Mouse (Mus musculus) kidney, embryonic 14.5 days (tissue): ENCODE measurements around the gene Sema4b. TPM values are rescaled to one million over a fixed set of nuclear protein-coding genes. Genes with fewer than 3 reads are reported as not detected.

Experiments
- ATAC-seq: fragments of 200-750 bp; cut with Nextera tagmentation; 2 replicates; pipeline ENCODE4 v1.8.0; 2017; ENCODE audit warnings: moderate number of reproducible peaks, mild to moderate bottlenecking, moderate TSS enrichment, moderate library complexity; ENCODE audit not compliant: low FRiP score, low TSS enrichment
- H3K27ac ChIP-seq: fragments of 300-500 bp; sonication (generic); 2 replicates; pipeline ENCODE4 v1.5.1; 2014; ENCODE audit warnings: low read depth, mild to moderate bottlenecking, low read length, moderate library complexity, mixed read lengths
- H3K27me3 ChIP-seq: fragments of 300-500 bp; sonication (generic); 2 replicates; pipeline ENCODE4 v1.6.1; 2014; ENCODE audit warnings: mild to moderate bottlenecking, low read length; ENCODE audit not compliant: control insufficient read depth, insufficient read depth
- H3K36me3 ChIP-seq: fragments of 300-500 bp; sonication (generic); 2 replicates; pipeline ENCODE4 v1.6.1; 2014; ENCODE audit warnings: low read length, mixed read lengths; ENCODE audit not compliant: control insufficient read depth, insufficient read depth
- H3K4me1 ChIP-seq: fragments of 300-500 bp; sonication (generic); 2 replicates; pipeline ENCODE4 v1.6.1; 2014; ENCODE audit warnings: low read length, mixed read lengths; ENCODE audit not compliant: control insufficient read depth, insufficient read depth
- H3K4me2 ChIP-seq: fragments of 300-500 bp; sonication (generic); replicated peaks from 2 replicates; pipeline ENCODE4 v1.6.1; 2014; ENCODE audit warnings: low read depth, mild to moderate bottlenecking, low read length
- H3K4me3 ChIP-seq: fragments of 300-500 bp; sonication (generic); 2 replicates; pipeline ENCODE4 v1.5.1; 2014; ENCODE audit warnings: mild to moderate bottlenecking, low read length
- H3K9ac ChIP-seq: fragments of 300-500 bp; sonication (generic); 2 replicates; pipeline ENCODE4 v1.6.1; 2014; ENCODE audit warnings: low read depth, mild to moderate bottlenecking, low read length, moderate library complexity
- H3K9me3 ChIP-seq: fragments of 300-500 bp; sonication (generic); 2 replicates; pipeline ENCODE4 v1.6.1; 2016; ENCODE audit warnings: low read length; ENCODE audit not compliant: control insufficient read depth
- WGBS: fragments of 180-500 bp; shearing (Covaris S2); extraction: QIAGEN DNeasy Blood & Tissue Kit; methylation state at CpG from one replicate; pipeline ENCODE4 v1.1.7; 2014; 5-methylcytosine and 5-hydroxymethylcytosine counted together
- polyA plus RNA-seq: library from polyadenylated mRNA; unstranded; fragments of >200 nt; fragmentation: Nextera tagmentation; extraction: Ambion mirVana; gene quantifications from 2 replicates; pipeline ENCODE4 v1.2.1, GENCODE M21; 2014

Gene Sema4b
- polyA plus RNA-seq, 1 experiment from 2014 or later, result 19.9 TPM

DNA sequence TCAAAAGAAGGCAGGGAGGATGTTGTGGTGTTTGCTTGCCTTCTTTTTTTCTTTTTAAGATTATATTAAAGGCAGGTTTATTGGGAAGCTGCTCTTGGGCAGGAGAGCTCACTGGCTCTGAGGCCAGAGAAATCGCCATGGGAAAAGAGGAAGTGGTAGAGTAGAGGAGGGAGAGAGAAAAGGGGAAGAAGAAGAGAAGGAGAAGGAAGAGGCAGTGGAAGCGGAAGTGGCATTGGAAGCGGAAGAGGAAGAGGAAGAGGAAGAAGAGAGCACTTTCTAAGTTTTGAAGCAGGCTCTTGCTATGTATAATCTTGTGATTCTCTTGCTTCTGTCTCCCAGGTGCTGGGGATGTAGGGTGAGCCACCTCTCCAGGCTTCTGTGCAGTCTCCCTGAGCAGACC lies 32.0 kb upstream of the Sema4b start:
- ATAC-seq, result no peak
- no peaks in the 10 kb centered on the region for H3K27me3 ChIP-seq
- H3K4me2 ChIP-seq, result no peak overlapping the region
- no peak overlapping the region for H3K9ac ChIP-seq
- H3K9me3 ChIP-seq, result no peaks in the 10 kb centered on the region
- no peaks in the 10 kb centered on the region for H3K36me3 ChIP-seq
- WGBS, result 73% methylated on average over 3 of the region's 3 CpGs
- no peak overlapping the region for H3K4me3 ChIP-seq
- H3K4me1 ChIP-seq, result peaks cover 5% of the 10 kb centered on the region; the same call in 1 of the 2 replicates
- no peak overlapping the region for H3K27ac ChIP-seq

DNA sequence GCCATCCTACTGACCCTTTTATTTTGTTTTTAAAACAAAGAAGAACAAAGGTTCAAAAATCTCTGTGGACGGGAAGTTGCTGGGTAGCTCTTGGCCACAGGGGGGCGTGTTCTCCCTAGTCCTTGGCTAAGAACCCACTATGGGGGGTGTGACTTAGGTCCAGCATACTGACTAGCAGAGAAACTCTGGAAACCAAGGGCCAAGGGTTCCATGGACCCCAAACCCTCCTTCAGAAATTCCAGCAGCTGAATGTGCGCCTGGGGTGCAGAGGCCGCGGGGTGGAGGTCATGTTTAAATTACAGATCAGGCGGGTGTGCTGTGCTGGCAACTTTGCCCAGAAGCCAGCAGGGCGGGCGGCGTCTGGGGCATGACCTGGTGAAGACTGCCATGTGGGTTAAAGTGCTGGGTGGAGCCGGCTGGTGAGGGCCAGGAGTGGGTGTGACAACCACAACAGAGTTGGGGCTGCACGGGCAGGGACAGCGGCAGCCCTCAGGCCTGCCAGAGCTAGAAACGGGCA lies 29.9 kb upstream of the Sema4b start:
- no peak overlapping the region for H3K27ac ChIP-seq
- WGBS, result 39% methylated on average over 13 of the region's 13 CpGs

DNA sequence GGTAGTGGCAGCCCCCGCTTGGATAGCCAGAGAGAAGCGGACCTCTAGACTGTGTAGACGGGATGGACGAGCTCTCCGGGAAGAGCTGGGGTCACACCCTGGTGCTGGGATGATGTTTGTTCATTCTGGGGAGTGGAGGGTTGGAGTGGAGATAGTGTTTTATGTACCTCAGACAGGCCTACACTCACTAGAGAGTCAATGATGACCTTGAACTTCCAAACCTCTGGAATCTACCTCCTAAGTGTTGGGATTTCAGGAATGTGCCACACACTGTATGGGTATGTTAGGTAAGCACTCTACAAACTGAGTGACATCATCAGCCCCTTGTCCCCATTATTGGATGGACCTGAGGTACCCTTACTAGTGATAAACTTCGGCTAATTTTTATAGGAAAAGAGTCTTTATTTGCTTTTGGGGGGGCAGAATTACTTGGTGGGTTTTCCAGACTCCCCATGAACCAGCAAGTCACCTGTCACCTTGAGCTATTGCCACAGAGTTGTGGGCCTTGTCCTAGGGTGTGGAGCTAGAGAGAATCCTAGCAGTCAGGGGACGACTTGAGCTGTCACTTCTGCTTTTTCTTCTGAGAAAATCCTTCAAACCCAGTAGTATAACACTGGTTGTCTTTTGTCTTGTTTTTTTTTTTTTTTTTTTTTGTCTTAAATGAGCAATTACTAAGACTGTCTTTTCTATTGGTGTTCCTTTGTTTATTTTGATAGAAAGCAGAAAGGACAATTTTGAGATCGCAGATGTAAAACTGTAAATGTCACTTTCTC lies 28.0 kb upstream of the Sema4b start:
- Histone ChIP-seq H3K27me3 (no peaks in the 10 kb centered on the region), H3K9me3 (no peaks in the 10 kb centered on the region), H3K4me2 (no peak overlapping the region), H3K36me3 (no peaks in the 10 kb centered on the region), H3K27ac (no peak overlapping the region), H3K9ac (no peak overlapping the region), H3K4me3 (no peak overlapping the region), H3K4me1 (peaks cover 12% of the 10 kb centered on the region)
- WGBS, result 83% methylated on average over 8 of the region's 8 CpGs
- no peak for ATAC-seq

More for the DNA sequence above, 29.9 kb upstream of the Sema4b start:
- Histone ChIP-seq H3K9ac (no peak overlapping the region; the same call in 1 of the 2 replicates), H3K4me3 (no peak overlapping the region), H3K4me1 (peaks cover 12% of the 10 kb centered on the region), H3K36me3 (no peaks in the 10 kb centered on the region), H3K27me3 (no peaks in the 10 kb centered on the region), H3K4me2 (no peak overlapping the region), H3K9me3 (no peaks in the 10 kb centered on the region)
- ATAC-seq, result no peak

DNA sequence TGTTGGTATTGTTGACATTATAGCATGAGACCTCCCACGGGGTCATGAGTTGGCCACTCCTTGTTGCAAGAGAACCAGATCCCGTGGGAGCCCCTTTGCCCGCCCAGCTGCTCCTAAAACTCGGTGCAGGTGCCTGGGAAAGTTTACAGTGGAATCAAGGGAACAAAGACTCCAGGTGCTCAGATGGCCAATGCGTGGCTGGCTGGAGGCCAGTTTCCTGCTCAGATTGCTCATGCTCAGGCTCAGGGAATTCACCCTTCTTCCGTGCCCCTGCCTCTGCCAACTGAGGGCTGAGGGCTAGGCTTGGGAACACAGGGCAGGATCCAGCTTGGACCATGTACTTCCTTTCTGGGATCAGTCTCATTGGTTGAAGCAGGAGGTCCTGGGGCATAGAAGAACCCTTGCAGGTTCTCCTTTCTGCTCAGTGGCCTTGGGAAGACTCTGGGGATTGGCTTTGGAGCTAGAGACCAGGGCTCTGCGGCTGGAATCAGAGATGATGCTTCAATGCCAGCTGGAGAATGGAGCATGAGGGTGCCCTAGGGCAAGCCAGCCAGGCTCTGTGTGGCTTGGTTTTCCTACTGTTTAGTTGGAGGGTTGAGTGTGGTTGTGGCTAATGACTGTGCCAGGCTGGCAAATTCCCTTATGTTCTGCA lies 26.2 kb upstream of the Sema4b start:
- H3K27me3 ChIP-seq, result no peaks in the 10 kb centered on the region
- no peak overlapping the region for H3K4me3 ChIP-seq
- WGBS, result 35% methylated on average over 7 of the region's 7 CpGs
- H3K4me2 ChIP-seq, result no peak overlapping the region
- peaks cover 12% of the 10 kb centered on the region for H3K4me1 ChIP-seq
- H3K36me3 ChIP-seq, result no peaks in the 10 kb centered on the region
- H3K27ac ChIP-seq, result peak overlapping the region; percentile 37; the same call in 1 of the 2 replicates
- H3K9me3 ChIP-seq, result no peaks in the 10 kb centered on the region
- ATAC-seq, result 0 out of 2 replicates have a peak, but pooled peaks have one; percentile 30
- H3K9ac ChIP-seq, result peak overlapping the region; percentile 12; the same call in 1 of the 2 replicates

DNA sequence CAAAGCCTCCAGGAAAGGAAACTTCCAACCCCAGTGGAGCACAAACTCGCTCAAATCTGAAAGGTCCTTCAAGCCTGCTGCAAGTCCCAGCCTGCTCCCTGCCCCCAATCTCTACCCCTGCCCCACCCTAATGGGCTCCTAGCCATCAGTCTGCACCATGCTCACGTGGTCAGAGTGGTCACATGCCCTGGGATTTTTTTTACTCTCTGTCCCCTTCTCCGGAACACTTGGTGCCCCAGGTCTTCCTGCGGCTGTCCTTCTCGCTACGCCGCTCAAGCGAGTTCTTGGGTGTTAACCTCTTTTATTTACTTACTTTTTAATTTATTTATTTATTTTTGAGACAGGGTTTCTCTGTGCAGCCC lies 25.7 kb upstream of the Sema4b start:
- no peaks in the 10 kb centered on the region for H3K27me3 ChIP-seq
- 0 out of 2 replicates have a peak overlapping the region, but pooled peaks have one; percentile 12 for H3K9ac ChIP-seq
- ATAC-seq, result peak; percentile 47; the same call in 1 of the 2 replicates
- no peak overlapping the region for H3K4me3 ChIP-seq
- no peaks in the 10 kb centered on the region for H3K9me3 ChIP-seq
- no peaks in the 10 kb centered on the region for H3K36me3 ChIP-seq
- 43% methylated on average over 8 of the region's 8 CpGs for WGBS
- H3K4me2 ChIP-seq, result no peak overlapping the region
- no peak overlapping the region for H3K27ac ChIP-seq
- peaks cover 13% of the 10 kb centered on the region for H3K4me1 ChIP-seq

DNA sequence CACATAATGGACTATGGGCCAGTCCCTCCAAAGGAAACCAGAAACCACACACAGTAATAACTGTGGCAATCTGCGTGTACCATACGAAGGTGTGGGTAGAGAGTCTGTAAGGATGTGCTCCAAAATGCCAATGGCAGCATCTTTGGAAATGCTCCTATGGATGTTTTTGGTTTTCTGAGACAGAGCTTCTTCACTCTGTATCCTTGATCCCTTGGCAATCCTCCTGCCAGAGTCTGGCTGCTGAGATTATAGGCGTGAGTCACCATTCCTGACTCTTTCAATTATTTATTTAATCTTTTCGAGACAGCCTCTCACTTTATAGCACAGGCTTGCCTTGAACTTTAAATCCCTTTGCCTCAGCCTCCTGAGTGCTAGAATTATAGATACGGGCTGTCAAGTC lies 21.2 kb upstream of the Sema4b start:
- Histone ChIP-seq H3K4me3 (no peak overlapping the region), H3K36me3 (no peaks in the 10 kb centered on the region), H3K27ac (no peak overlapping the region), H3K4me2 (no peak overlapping the region), H3K4me1 (peaks cover 12% of the 10 kb centered on the region), H3K9me3 (no peaks in the 10 kb centered on the region), H3K9ac (no peak overlapping the region), H3K27me3 (no peaks in the 10 kb centered on the region)
- no peak for ATAC-seq
- WGBS, result 86% methylated on average over 5 of the region's 5 CpGs

DNA sequence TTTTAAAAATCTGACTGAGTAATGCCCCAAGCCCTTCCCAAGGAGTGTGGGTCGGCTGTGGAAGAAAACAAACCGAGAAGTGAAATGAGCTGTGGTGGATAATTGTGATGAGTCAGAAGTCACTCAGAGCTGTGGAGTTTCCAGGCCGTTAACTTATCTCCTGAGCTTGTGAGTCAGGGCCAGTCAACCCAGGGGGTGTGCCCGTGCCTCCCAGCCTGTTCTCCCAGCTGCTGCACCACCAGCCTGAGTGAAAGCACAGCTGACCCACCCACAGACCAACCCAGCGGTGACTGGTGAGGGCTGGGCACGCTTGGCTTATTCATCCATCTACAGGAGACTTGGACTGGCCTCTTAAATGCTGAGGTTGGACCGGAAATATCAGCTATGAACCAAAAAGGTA lies 19.9 kb upstream of the Sema4b start:
- H3K27ac ChIP-seq, result no peak overlapping the region
- H3K27me3 ChIP-seq, result no peaks in the 10 kb centered on the region
- no peaks in the 10 kb centered on the region for H3K36me3 ChIP-seq
- no peaks in the 10 kb centered on the region for H3K9me3 ChIP-seq
- H3K4me3 ChIP-seq, result no peak overlapping the region
- WGBS, result 29% methylated on average over 7 of the region's 7 CpGs
- H3K9ac ChIP-seq, result no peak overlapping the region
- peak; percentile 90 for ATAC-seq
- H3K4me2 ChIP-seq, result no peak overlapping the region
- H3K4me1 ChIP-seq, result 0 out of 2 replicates have a peak, but pooled peaks cover 7% of the 10 kb centered on the region

DNA sequence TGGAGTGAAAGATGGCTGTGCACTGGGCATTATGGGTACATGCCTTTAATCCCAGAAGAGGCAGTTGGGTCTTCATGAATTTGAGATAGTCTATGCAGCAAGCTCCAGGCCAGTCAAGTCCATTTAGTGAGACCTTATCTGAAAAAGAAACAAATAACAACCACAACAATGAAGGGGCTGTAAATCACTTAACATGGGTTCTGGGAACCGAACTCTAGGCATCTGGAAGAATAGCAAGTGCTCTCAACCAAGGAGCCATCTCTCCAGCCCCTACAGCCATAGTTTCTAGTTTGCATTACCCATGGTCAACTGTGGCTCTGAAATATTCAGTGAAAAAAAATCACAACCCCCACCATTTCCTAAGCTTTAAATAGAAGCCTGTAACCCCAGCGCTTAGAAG lies 16.8 kb upstream of the Sema4b start:
- Histone ChIP-seq H3K27me3 (no peaks in the 10 kb centered on the region), H3K36me3 (no peaks in the 10 kb centered on the region), H3K4me3 (no peak overlapping the region), H3K27ac (no peak overlapping the region), H3K9me3 (no peaks in the 10 kb centered on the region), H3K4me2 (no peak overlapping the region), H3K9ac (no peak overlapping the region), H3K4me1 (peaks cover 13% of the 10 kb centered on the region; the same call in 1 of the 2 replicates)
- WGBS, result 67% methylated on average over 2 of the region's 2 CpGs
- ATAC-seq, result no peak

DNA sequence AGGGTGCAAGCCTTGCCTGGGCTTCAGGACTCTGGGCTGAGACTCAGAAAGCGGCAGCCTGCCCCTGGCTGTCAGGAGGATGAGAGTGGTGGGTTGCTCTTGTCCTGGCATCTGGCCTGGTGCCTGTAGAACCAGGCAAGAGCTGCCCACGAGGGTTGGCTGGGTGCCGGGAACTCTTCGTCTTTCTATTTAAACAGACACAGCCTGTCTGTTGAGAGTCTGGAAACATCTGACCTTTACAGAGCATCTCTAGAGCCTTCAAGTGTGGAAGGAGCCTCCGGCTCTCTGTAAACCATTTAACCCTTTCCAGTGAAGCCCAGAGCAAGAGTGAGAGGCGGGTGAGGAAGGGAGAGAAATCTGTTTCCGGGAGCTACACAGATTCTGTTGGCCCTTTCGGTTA lies 15.3 kb upstream of the Sema4b start:
- Histone ChIP-seq H3K4me3 (no peak overlapping the region), H3K27me3 (no peaks in the 10 kb centered on the region), H3K4me1 (peaks cover 8% of the 10 kb centered on the region; the same call in 1 of the 2 replicates), H3K9ac (no peak overlapping the region), H3K9me3 (no peaks in the 10 kb centered on the region), H3K27ac (no peak overlapping the region), H3K36me3 (no peaks in the 10 kb centered on the region), H3K4me2 (no peak overlapping the region)
- ATAC-seq, result 0 out of 2 replicates have a peak, but pooled peaks have one; percentile 25
- 39% methylated on average over 8 of the region's 8 CpGs for WGBS
